Mouse (Mus musculus): ENCODE measurements around the gene Whamm. TPM values are rescaled to one million over a fixed set of nuclear protein-coding genes. Genes with fewer than 3 reads are reported as not detected.

Gene Whamm
- polyA plus RNA-seq, 1 experiment = 10.7 TPM

DNA sequence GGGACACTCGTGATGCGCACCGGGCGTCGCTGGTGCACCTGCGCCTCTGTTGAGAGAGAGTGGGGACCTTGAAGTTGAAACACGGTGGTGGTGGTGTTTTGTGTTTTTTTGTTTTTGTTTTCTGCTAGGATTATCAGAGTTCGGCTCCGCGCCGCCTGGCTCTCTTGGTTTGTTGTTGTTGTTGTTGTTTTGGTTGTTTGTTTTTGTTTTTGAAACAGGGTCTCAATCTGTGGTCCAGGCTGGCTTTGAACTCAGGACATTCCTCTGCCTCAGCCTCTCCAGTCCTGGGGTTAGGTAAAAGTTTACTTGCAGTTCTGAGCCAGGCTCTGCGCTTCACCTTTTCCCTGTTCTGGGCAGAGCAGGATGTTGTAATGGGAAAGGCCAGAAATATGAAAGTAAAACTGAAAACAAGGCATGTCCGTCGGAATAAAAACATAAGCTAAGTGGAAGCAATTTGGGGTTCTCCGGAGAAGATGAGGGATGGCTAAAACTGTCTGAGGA is 925 bp downstream of the Whamm start:
- Histone ChIP-seq H3K4me3 (ENCODE audit: insufficient read depth, low read depth, low read length) (peak overlapping the region; percentile 95), H3K27ac (replicated peaks; ENCODE audit: low read depth, low read length) (peak overlapping the region; percentile 83), H3K4me1 (ENCODE audit: control insufficient read depth, insufficient read depth, insufficient read length, low read length) (peaks cover 14% of the 10 kb centered on the region)

DNA sequence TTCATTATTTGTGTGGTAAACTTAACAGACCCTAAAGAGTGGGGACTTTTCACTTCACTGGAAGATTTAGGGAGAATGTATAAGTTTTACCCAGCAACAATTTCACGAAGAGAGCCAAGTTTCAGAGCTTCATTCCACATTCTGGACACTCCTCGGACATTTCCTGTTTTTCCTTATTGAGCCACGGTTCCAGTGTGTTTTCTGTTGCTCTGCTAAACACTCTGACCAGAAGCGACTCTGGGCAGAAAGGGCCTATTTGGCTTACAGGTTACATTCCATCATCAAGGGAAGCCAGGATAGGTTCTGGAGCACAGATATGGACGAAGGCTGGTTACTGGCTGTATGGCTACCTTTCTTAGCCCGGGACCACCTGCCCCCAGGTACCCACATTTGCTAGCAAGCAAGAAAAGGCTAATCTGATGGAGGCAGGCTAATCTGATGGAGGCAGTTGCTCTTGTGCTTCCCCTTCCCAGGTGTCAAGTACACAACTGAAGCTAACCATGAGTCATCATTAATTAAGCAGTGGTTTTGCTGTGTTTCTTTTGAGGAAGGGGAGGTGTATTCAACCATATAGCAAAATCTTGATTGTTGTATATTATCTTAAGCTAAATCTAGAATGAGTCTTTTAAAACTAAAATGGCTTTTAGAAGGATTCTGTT is 1.7 kb downstream of the Whamm start:
- H3K4me1 ChIP-seq (ENCODE audit: control insufficient read depth, insufficient read depth, insufficient read length, low read length) = peaks cover 14% of the 10 kb centered on the region
- H3K4me3 ChIP-seq (ENCODE audit: insufficient read depth, low read depth, low read length) = peak overlapping the region; percentile 95

DNA sequence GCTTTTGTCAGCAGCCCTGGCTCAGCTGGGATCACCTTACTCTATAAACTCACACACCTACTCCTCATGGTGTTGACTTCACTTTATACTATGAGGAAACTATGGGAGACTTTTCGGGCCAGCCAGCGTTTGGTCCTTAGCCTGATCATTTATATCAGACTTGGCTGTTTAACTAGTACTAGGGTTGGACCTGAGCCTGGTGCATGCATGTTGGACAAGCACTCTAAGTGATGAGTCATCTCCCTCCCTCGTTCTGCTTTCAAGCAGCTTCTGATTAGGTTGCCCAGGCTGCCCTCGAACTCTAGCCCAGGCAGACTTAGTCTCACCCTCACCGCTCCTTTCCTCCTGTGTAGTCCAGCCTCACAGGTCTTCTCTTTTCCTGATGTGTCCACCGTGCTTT is 2.3 kb downstream of the Whamm start:
- Histone ChIP-seq H3K4me1 (ENCODE audit: control insufficient read depth, insufficient read depth, insufficient read length, low read length) (peaks cover 14% of the 10 kb centered on the region), H3K4me3 (ENCODE audit: insufficient read depth, low read depth, low read length) (peak overlapping the region; percentile 22; the same call in 1 of the 2 replicates)

More for the DNA sequence above, 1.7 kb downstream of the Whamm start:
- peak overlapping the region; percentile 83 for H3K27ac ChIP-seq (replicated peaks; ENCODE audit: low read depth, low read length)

DNA sequence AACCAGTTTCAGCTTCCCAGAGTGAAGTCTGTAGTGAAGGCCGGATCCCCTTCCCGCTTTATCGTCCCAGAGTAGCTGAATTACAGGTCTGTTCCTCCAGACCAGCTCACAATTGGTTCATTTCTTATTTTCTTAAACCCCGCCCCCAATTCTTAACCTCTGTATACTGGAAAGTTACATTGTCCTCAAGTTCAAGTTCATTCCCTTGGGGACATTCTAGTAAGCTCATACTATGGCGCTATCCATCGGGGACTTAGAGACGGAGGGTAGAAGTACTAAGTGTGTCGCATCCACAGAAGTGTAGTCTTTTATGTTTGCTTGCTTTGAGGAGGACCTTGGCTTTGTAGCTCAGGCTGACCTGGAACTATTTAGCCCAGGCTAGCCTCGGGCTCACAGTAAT is 2.8 kb downstream of the Whamm start:
- H3K27ac ChIP-seq (replicated peaks; ENCODE audit: low read depth, low read length) = peak overlapping the region; percentile 39
- peaks cover 14% of the 10 kb centered on the region for H3K4me1 ChIP-seq (ENCODE audit: control insufficient read depth, insufficient read depth, insufficient read length, low read length)
- no peak overlapping the region; the same call in 1 of the 2 replicates for H3K4me3 ChIP-seq (ENCODE audit: insufficient read depth, low read depth, low read length)

More for the DNA sequence above, 2.3 kb downstream of the Whamm start:
- peak overlapping the region; percentile 83 for H3K27ac ChIP-seq (replicated peaks; ENCODE audit: low read depth, low read length)

DNA sequence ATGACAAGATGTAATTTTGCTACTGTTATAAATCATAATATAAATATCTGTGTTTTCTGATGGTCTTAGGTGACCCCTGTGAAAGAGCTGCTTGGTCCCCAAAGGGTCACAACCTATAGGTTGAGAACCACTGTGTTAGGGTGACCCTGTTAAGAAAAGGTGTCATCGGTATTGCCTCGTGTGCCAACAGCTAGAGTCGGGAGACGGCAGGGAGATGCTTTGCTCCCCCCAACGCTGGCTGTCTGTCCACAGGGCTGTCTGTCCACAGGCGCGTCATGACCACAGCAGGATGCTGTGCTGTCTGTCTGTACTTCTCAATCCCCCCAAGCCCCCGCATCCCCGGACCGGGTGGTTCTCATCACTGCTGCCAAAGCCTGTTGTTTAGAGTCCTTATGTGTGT is 4.5 kb downstream of the Whamm start:
- Histone ChIP-seq H3K4me3 (ENCODE audit: insufficient read depth, low read depth, low read length) (no peak overlapping the region), H3K27ac (replicated peaks; ENCODE audit: low read depth, low read length) (no peak overlapping the region), H3K4me1 (ENCODE audit: control insufficient read depth, insufficient read depth, insufficient read length, low read length) (peaks cover 14% of the 10 kb centered on the region)

DNA sequence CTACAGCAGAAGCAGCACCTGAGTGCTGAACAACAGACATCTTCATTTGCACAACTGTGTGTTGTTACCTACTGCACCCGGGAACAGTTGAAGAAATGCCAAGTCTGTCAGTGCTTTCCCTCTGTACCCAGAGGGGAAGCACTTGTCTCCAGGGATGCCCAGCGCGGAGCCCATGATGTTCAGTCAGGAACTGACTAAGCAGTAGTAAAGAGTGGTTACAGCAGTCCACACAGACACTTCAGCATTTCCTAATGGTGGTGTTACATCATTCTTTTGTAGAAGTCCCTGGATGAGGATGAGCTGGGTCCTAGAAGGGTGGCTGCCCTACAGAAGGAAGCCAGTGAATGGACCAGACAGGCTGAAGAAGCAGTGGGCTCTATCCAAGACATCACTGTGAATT is 6.8 kb downstream of the Whamm start:
- peaks cover 12% of the 10 kb centered on the region for H3K4me1 ChIP-seq (ENCODE audit: control insufficient read depth, insufficient read depth, insufficient read length, low read length)
- H3K4me3 ChIP-seq (ENCODE audit: insufficient read depth, low read depth, low read length) = no peak overlapping the region
- H3K27ac ChIP-seq (replicated peaks; ENCODE audit: low read depth, low read length) = no peak overlapping the region

DNA sequence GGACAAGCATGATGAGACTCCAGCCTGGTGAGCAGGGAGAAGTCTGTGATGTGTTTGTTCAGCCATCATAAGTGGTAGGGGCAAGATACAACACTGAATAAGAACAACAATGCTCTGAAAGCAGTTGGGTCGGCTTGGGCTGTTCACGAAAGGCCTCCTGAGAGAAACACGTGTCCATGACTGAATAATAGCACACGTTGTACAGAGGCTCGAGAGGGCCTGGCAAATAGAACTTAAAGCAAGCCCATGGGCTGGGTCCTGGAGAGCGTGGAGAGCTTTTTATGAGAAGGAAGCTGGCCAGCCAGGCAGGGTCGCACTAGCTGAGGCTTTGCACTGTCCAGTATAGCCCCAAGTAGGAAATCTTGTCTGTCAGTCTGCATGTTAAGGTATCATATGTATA is 7.3 kb downstream of the Whamm start:
- Histone ChIP-seq H3K4me3 (ENCODE audit: insufficient read depth, low read depth, low read length) (no peak overlapping the region), H3K4me1 (ENCODE audit: control insufficient read depth, insufficient read depth, insufficient read length, low read length) (peaks cover 9% of the 10 kb centered on the region), H3K27ac (replicated peaks; ENCODE audit: low read depth, low read length) (no peak overlapping the region)

DNA sequence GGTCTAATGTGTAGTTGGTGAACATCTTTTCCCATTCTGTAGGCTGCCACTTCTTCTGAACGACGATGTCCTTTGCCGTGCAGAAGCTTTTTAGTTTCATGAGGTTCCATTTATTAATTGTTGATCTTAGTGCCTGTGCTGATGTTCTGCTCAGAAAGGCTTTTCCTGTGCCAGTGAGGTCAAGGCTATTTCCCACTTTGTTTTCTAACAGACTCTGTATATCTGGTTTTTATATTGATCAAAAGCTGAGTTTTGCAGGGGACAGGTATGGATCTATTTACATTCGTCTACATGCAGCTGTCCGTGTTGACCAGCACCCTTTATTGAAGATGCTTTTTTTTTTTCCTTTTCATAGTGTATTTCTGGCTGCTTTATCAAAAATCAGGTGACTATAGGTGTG is 8.2 kb downstream of the Whamm start:
- Histone ChIP-seq H3K27ac (replicated peaks; ENCODE audit: low read depth, low read length) (no peak overlapping the region), H3K4me1 (ENCODE audit: control insufficient read depth, insufficient read depth, insufficient read length, low read length) (peaks cover 6% of the 10 kb centered on the region)

DNA sequence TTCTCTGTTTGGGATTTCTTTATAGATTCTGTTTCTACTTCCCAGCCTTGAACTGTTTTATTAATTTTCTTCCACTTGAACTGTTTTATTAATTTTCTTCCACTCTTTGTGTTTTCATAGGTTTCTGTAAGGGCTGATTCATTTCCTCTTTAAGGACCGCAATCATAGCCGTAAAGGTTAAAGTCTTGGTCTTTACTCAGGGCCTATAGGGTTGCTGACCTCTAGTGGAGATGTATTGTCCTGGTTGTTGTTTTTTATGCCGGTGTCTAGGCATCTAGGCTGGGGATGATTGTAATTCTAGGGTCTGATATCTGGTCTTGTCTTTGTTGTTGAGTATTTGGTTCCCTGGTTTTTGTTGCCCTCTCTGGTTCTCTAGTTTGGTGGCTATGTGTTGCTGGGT is 12.4 kb downstream of the Whamm start:
- no peak overlapping the region for H3K27ac ChIP-seq (replicated peaks; ENCODE audit: low read depth, low read length)
- H3K4me3 ChIP-seq (ENCODE audit: insufficient read depth, low read depth, low read length) = no peak overlapping the region
- H3K4me1 ChIP-seq (ENCODE audit: control insufficient read depth, insufficient read depth, insufficient read length, low read length) = no peaks in the 10 kb centered on the region

More for the DNA sequence above, 8.2 kb downstream of the Whamm start:
- H3K4me3 ChIP-seq (ENCODE audit: insufficient read depth, low read depth, low read length) = no peak overlapping the region

DNA sequence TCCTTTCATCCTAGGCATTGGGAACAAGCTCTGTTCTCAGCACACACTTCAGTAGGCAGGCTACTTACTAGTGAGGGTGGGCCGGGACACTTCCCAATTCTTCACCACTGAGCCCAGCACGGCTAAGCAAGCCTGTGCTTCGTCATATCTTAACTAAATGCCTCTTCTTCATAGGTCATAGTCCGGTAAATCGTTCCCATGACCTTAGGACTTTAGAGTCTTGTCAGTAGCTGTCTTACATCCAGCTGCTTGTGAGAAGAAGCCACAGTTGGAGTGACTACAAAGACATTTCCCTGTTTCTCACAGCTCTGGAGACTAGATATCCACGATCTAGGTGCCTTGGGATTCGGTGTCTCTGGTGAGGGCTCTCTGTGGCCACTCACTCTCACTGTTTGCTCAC is 14.3 kb downstream of the Whamm start:
- no peak overlapping the region for H3K4me3 ChIP-seq (ENCODE audit: insufficient read depth, low read depth, low read length)
- H3K27ac ChIP-seq (replicated peaks; ENCODE audit: low read depth, low read length) = no peak overlapping the region
- H3K4me1 ChIP-seq (ENCODE audit: control insufficient read depth, insufficient read depth, insufficient read length, low read length) = no peaks in the 10 kb centered on the region

DNA sequence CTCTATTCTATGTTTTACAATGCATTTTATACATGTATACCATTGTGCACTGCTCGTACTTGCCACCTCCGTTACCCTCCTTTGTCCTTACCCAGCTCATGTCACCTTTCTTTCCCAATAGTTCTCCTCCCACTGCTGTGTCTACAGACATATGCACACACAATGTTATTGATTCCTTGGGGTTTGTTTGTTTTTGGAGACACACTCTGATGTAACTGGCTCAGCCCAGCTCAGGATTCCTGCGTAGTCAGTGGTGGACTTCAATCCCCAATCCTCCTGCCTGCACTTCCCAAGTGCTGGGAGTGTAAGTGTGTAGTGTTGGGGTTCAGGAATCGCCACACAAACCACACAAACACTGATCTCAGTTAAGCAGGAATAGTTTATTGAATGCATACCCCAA is 16.2 kb downstream of the Whamm start:
- H3K4me3 ChIP-seq (ENCODE audit: insufficient read depth, low read depth, low read length) = no peak overlapping the region
- no peaks in the 10 kb centered on the region for H3K4me1 ChIP-seq (ENCODE audit: control insufficient read depth, insufficient read depth, insufficient read length, low read length)
- H3K27ac ChIP-seq (replicated peaks; ENCODE audit: low read depth, low read length) = no peak overlapping the region

DNA sequence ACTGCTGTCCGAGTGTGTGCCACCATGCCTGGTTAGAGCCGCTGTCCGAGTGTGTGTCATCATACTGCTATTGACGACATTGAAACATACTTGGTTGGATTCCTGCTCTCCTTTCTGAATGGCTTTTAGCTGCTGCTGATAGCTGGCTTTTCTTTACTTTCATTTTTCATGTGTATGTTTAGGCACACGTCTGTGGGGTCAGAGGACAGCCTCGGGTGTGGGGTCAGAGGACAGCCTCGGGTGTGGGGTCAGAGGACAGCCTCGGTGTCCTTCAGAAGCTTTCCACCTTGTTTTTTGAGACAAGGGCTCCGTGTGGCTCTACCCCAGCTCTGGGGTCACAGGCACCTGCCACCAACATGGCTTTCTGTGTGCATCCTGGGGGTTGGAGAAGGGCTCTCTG is 21.6 kb downstream of the Whamm start:
- no peak overlapping the region for H3K4me3 ChIP-seq (ENCODE audit: insufficient read depth, low read depth, low read length)
- H3K27ac ChIP-seq (replicated peaks; ENCODE audit: low read depth, low read length) = no peak overlapping the region
- no peaks in the 10 kb centered on the region for H3K4me1 ChIP-seq (ENCODE audit: control insufficient read depth, insufficient read depth, insufficient read length, low read length)

DNA sequence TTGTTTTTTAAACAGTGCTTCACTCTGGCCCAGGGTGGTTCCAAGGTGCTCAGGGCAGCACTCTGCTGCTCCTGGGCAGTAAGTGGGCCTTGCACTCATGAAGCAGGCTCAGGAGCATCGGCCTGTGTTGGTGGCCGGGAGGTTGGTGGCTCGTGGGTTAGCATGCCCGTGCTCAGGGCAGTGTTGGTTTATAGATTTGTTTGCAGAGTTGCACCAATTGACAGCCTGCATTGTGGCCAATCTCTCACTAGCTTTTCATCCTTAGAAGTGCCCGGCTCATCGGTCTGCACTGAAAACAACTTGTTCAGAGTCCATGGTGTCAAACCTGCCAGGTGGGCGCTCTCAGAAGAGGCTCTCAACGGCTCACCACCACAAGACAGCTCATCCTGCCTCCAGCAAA is 22.3 kb downstream of the Whamm start:
- Histone ChIP-seq H3K4me3 (ENCODE audit: insufficient read depth, low read depth, low read length) (no peak overlapping the region), H3K4me1 (ENCODE audit: control insufficient read depth, insufficient read depth, insufficient read length, low read length) (no peaks in the 10 kb centered on the region), H3K27ac (replicated peaks; ENCODE audit: low read depth, low read length) (no peak overlapping the region)

DNA sequence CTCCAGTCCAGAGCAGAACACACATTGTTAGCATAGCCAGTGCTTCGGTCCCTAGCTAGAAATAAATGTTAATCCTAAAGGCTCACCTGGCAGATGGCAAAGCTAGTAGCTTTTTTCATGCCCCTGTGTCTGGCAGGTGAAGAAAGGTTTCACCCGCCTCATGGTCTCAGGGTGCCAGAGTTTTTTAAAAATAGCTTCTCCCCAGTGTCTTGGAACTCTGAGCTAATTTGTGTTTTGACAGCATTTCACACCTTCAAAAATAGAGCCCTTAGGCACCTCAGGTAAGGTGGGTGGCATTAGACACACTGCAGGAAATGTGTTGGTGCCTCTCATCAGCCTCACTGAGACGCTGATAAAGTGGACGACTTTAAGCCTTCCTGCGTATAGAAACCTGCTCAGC is 24.0 kb downstream of the Whamm start:
- no peak overlapping the region for H3K27ac ChIP-seq (replicated peaks; ENCODE audit: low read depth, low read length)
- H3K4me3 ChIP-seq (ENCODE audit: insufficient read depth, low read depth, low read length) = no peak overlapping the region
- no peaks in the 10 kb centered on the region for H3K4me1 ChIP-seq (ENCODE audit: control insufficient read depth, insufficient read depth, insufficient read length, low read length)

DNA sequence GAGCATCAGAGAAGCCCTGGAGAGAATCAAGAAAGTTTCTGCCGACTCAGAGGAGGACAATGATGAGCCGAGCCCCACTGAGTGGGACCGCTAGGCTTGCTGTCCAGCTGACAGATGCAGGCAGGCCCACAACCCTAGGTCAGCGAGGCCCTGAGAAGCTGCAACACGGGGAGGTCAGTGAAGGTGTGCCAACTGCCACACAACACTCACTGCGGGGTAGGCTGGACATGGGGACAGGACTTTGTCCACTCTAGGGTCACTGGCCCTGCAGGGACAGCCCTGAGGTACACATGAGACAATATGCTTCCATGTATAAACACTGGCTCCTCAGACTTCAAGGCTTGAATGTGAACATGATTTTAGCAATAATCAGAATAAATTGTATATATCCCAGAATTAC is 25.0 kb downstream of the Whamm start:
- Histone ChIP-seq H3K27ac (replicated peaks; ENCODE audit: low read depth, low read length) (no peak overlapping the region), H3K4me3 (ENCODE audit: insufficient read depth, low read depth, low read length) (no peak overlapping the region), H3K4me1 (ENCODE audit: control insufficient read depth, insufficient read depth, insufficient read length, low read length) (no peaks in the 10 kb centered on the region)

DNA sequence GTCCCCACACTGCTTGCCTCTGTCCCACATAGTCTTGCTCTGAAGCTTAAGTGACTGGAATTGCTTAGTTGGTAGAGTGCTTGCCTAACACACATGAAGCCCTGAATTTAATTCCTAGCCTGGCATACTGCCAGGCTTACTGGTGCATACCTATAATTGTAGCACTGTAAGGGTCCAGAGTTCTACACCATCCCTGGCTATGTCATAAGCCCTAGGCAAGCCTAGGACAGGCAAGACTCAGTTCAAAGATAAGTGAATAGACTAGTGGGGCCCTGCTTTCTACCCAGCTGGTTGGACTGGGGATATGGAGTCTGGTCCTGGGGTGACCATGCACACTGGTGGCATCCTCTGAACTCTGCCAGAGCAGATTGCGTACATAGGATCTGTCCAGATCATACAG is 26.6 kb downstream of the Whamm start:
- H3K27ac ChIP-seq (replicated peaks; ENCODE audit: low read depth, low read length) = no peak overlapping the region

More for the DNA sequence above, 26.6 kb downstream of the Whamm start:
- no peak overlapping the region for H3K4me3 ChIP-seq (ENCODE audit: insufficient read depth, low read depth, low read length)
- no peaks in the 10 kb centered on the region for H3K4me1 ChIP-seq (ENCODE audit: control insufficient read depth, insufficient read depth, insufficient read length, low read length)
